Mouse (Mus musculus) monocyte, adult 2 months (primary cell): ENCODE measurements around the gene Ifitm6.
"Not testable (repeated sequence)": the region's sequence is repeated elsewhere in the genome, so short reads cannot be mapped to it uniquely, and the experiment has no call there.

Experiments used
- DNase-seq, 2 experiments: peaks; one replicate each; pipeline ENCODE4 v3.0.0; 2022; ENCODE audit warnings: low spot score in 2 of 2, low read depth in 1 of 2

Ifitm6 gene

GRCm38 (mm10) chr7:141041661-141042060 lies 23.9 kb upstream of the Ifitm6 start:
- no peak for DNase-seq

GRCm38 (mm10) chr7:141040867-141041606 lies 23.3 kb upstream of the Ifitm6 start:
- no peak for DNase-seq

GRCm38 (mm10) chr7:141039386-141040107 lies 21.8 kb upstream of the Ifitm6 start:
- no peak for DNase-seq

- no peak for DNase-seq
Observed at GRCm38 (mm10) chr7:141038090-141039032, 20.6 kb upstream of the Ifitm6 start.

GRCm38 (mm10) chr7:141036624-141037023 lies 18.9 kb upstream of the Ifitm6 start:
- DNase-seq: not testable (repeated sequence)

GRCm38 (mm10) chr7:141032458-141033167 lies 14.9 kb upstream of the Ifitm6 start:
- DNase-seq: no peak

GRCm38 (mm10) chr7:141030390-141030789 lies 12.7 kb upstream of the Ifitm6 start:
- no peak for DNase-seq

- no peak for DNase-seq
Observed at GRCm38 (mm10) chr7:141028831-141029230, 11.1 kb upstream of the Ifitm6 start, which contains the start of gene Gm17387. Gene Gm17387 (plus strand): TSS chr7:141029131.

- DNase-seq: no peak
Observed at GRCm38 (mm10) chr7:141026740-141027098, 9.0 kb upstream of the Ifitm6 start.

GRCm38 (mm10) chr7:141026097-141026739 lies 8.5 kb upstream of the Ifitm6 start:
- no peak for DNase-seq

- no peak for DNase-seq
Observed at GRCm38 (mm10) chr7:141024865-141025838, 7.4 kb upstream of the Ifitm6 start.

GRCm38 (mm10) chr7:141021489-141022449 lies 4.0 kb upstream of the Ifitm6 start:
- peak; percentile 47 to 54 for DNase-seq

GRCm38 (mm10) chr7:141019028-141019427 lies 1.3 kb upstream of the Ifitm6 start:
- no peak for DNase-seq

GRCm38 (mm10) chr7:141016707-141017697 lies 722 bp downstream of the Ifitm6 start:
- peak; percentile 33 to 42 for DNase-seq

- DNase-seq: no peak
Observed at GRCm38 (mm10) chr7:141011238-141011770, 6.4 kb downstream of the Ifitm6 start.

- no peak for DNase-seq
Observed at GRCm38 (mm10) chr7:141010593-141010992, 7.1 kb downstream of the Ifitm6 start, which contains the start of gene Ifitm3. Gene Ifitm3 (minus strand): TSS chr7:141010770.
